Mouse (Mus musculus) stomach, embryonic 16.5 days (tissue): Measurements from ENCODE around the gene Prkaa2. TPM values are rescaled to one million over a fixed set of nuclear protein-coding genes. Genes with fewer than 3 reads are reported as not detected.

Experiments used
- ATAC-seq: fragments of 200-750 bp; cut with Nextera tagmentation; 2 replicates; pipeline ENCODE4 v1.8.0; 2017; ENCODE audit warnings: moderate number of reproducible peaks, moderate TSS enrichment; ENCODE audit not compliant: insufficient read depth, low FRiP score
- H3K27ac ChIP-seq: fragments of 300-500 bp; sonication (generic); 2 replicates; pipeline ENCODE4 v1.5.1; 2014; ENCODE audit warnings: low read length
- H3K27me3 ChIP-seq: fragments of 300-500 bp; sonication (generic); 2 replicates; pipeline ENCODE4 v1.6.1; 2014; ENCODE audit warnings: low read length, control low read depth, mixed read lengths; ENCODE audit not compliant: control insufficient read depth, insufficient read depth
- H3K36me3 ChIP-seq: fragments of 300-500 bp; sonication (generic); 2 replicates; pipeline ENCODE4 v1.6.1; 2014; ENCODE audit warnings: low read length; ENCODE audit not compliant: control insufficient read depth, insufficient read depth
- H3K4me1 ChIP-seq: fragments of 300-500 bp; sonication (generic); 2 replicates; pipeline ENCODE4 v1.6.1; 2014; ENCODE audit warnings: low read length, control low read depth, mixed read lengths; ENCODE audit not compliant: control insufficient read depth, insufficient read depth
- H3K4me2 ChIP-seq: fragments of 300-500 bp; sonication (generic); 2 replicates; pipeline ENCODE4 v1.6.1; 2014; ENCODE audit warnings: low read depth, low read length, mixed read lengths
- H3K4me3 ChIP-seq: fragments of 300-500 bp; sonication (generic); replicated peaks from 2 replicates; pipeline ENCODE4 v1.5.1; 2014; ENCODE audit warnings: mild to moderate bottlenecking, low read length
- H3K9ac ChIP-seq: fragments of 300-500 bp; sonication (generic); 2 replicates; pipeline ENCODE4 v1.6.1; 2014; ENCODE audit warnings: low read length
- H3K9me3 ChIP-seq: fragments of 300-500 bp; sonication (generic); replicated peaks from 2 replicates; pipeline ENCODE4 v1.6.1; 2016; ENCODE audit warnings: low read length, control low read depth; ENCODE audit not compliant: control insufficient read depth
- WGBS: fragments of 180-500 bp; shearing (Covaris S2); extraction: QIAGEN DNeasy Blood & Tissue Kit; methylation state at CpG from one replicate; pipeline ENCODE4 v1.1.7; 2014; 5-methylcytosine and 5-hydroxymethylcytosine counted together
- polyA plus RNA-seq: library from polyadenylated mRNA; unstranded; fragments of >200 nt; fragmentation: Nextera tagmentation; extraction: Ambion mirVana; gene quantifications from 2 replicates; pipeline ENCODE4 v1.2.1, GENCODE M21; 2015

The Prkaa2 gene
- polyA plus RNA-seq: 2.5 and 3.0 TPM in 2 replicates

DNA sequence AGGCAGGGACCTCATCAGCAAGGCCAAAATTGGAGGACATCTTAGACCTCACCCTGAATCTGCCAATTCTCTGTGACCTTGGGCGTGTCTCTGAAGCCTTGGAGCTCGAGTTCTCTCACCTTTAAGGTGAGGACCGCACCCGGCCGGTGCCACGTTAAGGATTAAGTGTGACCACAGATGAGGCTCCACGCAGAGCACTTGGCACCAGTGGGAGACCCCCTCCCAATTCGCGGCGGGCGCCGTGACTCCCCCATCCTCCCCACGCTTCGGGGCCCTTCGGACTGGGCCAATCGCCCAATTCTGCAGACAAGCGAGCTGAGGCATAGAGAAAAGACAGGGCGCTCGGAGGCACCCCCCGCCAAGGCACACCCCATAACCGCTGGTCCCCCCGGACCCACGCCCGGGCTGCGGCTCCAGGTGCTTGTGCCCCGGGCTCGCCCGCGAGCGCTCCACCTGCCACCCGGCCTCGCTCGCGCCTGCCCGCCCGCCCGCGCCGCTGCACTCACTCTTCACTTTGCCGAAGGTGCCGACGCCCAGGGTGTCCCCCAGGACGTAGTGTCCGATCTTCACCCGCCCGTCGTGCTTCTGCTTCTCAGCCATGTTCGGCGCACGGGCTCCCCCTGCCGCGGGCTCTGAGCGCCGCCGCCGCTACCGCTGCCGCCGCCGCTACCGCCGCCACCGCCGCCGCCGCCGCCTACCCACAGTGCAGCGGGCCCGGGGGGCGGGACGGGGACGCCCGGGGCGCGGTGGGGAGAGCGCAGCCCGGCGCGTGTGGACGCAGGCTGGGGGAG lies at the start of gene Prkaa2:
Prkaa2 (minus strand) TSS at position 692 of the 791 bp plus-strand sequence.
- Histone ChIP-seq H3K27ac (no peak within 1 kb of the TSS; the same call in 1 of the 2 replicates), H3K4me1 (peaks cover 11% of the 10 kb centered on the region; the same call in 1 of the 2 replicates), H3K9me3 (no peaks in the 10 kb centered on the region), H3K27me3 (no peaks in the 10 kb centered on the region), H3K4me3 (peak within 1 kb of the TSS; percentile 65), H3K36me3 (no peaks in the 10 kb centered on the region), H3K9ac (peak within 1 kb of the TSS; percentile 83), H3K4me2 (peak within 1 kb of the TSS; percentile 95)
- 1% methylated on average over 80 of the region's 80 CpGs for WGBS
- peak; percentile 89 for ATAC-seq

DNA sequence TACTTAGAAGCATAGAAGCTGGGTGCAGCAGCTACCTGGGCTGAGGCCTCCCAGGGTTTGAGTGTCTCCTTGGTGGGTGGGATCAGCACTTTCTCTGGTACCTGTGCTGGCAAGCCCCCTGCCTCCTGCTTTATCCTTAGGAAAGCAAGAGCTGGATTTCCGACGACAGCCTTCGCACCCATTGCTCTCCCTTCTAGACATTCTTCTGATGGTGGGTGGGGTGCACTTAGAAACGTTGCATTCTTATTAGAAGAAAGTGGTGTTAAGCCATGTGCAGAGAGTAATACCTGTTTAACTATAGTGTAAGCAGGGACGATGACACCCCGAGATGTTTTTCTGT lies 49.8 kb upstream of the Prkaa2 start:
- Histone ChIP-seq H3K36me3 (no peaks in the 10 kb centered on the region), H3K27me3 (no peaks in the 10 kb centered on the region), H3K9ac (peak overlapping the region; percentile 94), H3K9me3 (no peaks in the 10 kb centered on the region), H3K4me3 (peak overlapping the region; percentile 89), H3K4me1 (peaks cover 12% of the 10 kb centered on the region), H3K4me2 (peak overlapping the region; percentile 61), H3K27ac (no peak overlapping the region)
- ATAC-seq: no peak
- WGBS: 21% methylated on average over 6 of the region's 6 CpGs

DNA sequence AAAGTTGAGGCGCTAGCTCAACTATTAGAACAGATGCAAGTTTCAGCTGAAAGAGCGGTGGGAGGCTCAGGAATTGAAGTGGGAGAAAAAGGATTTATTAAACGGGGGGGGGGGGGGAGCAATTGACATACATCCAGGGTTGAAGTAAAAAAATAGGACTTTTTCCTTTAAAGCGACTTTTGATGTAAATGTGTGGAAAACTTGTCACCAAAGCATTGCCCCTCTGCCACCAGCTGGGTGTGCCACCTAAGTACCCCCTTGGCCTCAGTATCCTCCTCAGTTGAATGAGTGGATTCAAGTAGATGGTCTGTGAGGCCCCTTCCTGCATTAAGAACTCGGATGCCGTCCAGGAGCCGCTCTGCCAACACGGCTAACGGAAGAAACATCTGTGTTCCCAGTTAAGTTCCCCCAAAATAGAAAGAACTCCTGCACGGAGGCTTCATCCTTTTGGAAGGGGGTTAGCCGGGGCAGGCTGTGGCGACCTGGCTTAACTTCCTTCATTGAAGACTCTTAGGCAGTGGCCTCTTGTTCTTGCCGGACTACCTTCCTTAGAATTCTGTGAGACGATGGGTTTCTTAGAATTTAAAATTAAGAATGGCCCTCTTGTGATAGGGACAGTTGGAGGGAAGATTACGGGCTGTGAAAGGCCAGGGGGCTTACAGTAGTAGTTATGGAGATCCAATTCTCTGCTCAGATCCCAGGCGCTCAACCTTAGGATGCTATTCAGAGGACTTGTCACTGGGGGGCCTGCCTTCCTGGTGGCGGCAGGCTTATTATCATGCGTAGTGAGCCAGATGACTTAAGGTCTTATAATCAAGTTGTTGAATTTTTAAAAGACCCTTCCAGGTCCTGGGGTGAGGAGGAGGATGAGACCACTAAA lies 49.2 kb upstream of the Prkaa2 start:
- no peak for ATAC-seq
- Histone ChIP-seq H3K4me1 (peaks cover 9% of the 10 kb centered on the region), H3K9me3 (no peaks in the 10 kb centered on the region), H3K9ac (peak overlapping the region; percentile 94), H3K27ac (peak overlapping the region; percentile 98), H3K27me3 (no peaks in the 10 kb centered on the region), H3K36me3 (no peaks in the 10 kb centered on the region), H3K4me3 (peak overlapping the region; percentile 89), H3K4me2 (peak overlapping the region; percentile 61)
- WGBS: 5% methylated on average over 18 of the region's 18 CpGs

DNA sequence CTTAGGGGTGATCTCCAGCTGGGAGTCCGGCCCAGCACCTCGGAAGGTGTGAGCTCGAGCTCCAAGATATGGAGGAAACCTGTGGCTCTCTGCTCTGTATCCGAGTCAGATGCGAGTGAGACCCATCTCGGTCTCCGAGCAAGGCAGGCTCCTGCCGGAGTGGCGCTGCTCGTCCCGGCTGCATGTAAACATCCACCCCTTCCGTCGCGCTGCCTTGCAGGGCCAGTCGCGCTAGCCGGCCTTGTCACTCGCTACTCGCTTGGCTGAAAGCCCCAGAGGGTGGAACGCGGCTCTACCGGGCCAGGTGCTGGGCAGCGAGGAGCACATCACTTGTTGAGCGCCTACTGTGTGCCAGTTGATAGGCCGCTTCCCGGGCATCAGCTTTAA lies 48.5 kb upstream of the Prkaa2 start:
- peak; percentile 74 for ATAC-seq
- no peaks in the 10 kb centered on the region for H3K36me3 ChIP-seq
- no peaks in the 10 kb centered on the region for H3K9me3 ChIP-seq
- H3K4me1 ChIP-seq: peaks cover 5% of the 10 kb centered on the region
- H3K9ac ChIP-seq: peak overlapping the region; percentile 94
- H3K4me3 ChIP-seq: peak overlapping the region; percentile 89
- H3K27me3 ChIP-seq: no peaks in the 10 kb centered on the region
- peak overlapping the region; percentile 98 for H3K27ac ChIP-seq
- peak overlapping the region; percentile 61 for H3K4me2 ChIP-seq
- WGBS: 0% methylated on average over 26 of the region's 26 CpGs

DNA sequence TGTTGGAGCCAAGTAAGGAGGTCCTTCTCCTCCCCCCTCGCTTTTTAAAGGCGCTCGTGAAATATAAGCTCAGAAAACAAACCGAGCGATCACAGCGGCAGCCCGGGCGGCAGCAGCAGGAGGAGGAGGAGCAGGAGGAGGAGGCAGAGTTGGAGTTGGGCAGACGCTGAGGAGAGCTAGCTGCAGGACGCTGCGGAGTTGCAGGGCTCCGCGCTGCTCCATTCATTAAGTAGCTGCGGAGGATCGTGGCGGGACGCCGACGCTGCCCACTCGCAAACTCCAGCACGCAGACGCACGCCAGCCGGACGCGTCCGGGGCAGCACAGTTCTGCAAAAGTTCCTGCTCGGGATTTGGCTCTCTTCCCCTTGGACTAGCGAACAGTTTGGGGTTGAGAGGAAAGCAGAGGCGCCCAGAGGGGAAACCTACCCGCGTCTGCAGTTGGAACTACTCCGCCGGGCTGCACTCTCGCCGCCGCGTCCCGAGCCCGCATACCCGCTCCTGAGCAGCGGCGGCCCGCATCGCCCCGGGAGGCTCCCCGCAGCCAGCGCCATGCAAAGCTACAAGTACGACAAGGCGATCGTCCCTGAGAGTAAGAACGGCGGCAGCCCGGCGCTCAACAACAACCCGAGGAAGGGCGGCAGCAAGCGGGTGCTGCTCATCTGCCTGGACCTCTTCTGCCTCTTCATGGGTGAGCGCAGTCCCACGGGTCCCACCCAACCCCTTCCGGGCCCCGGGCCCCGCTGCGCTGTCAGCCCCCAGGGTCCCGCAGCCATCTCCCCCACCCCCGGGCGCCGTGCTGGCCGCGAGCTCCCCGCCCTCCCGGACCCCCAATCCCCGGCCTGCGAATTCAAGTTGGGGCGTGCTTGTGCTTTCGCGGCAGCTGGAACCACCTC lies 47.8 kb upstream of the Prkaa2 start, which contains the start of gene Plpp3:
Plpp3 (plus strand) TSS at position 72 of the 893 bp plus-strand sequence.
- no peaks in the 10 kb centered on the region for H3K27me3 ChIP-seq
- no peaks in the 10 kb centered on the region for H3K9me3 ChIP-seq
- no peaks in the 10 kb centered on the region for H3K36me3 ChIP-seq
- peak within 1 kb of the TSS; percentile 98 for H3K27ac ChIP-seq
- peak within 1 kb of the TSS; percentile 94 for H3K9ac ChIP-seq
- peak within 1 kb of the TSS; percentile 61 for H3K4me2 ChIP-seq
- under 1% methylated on average over 77 of the region's 77 CpGs for WGBS
- peak; percentile 91 for ATAC-seq
- peaks cover 5% of the 10 kb centered on the region for H3K4me1 ChIP-seq
- peak within 1 kb of the TSS; percentile 89 for H3K4me3 ChIP-seq

DNA sequence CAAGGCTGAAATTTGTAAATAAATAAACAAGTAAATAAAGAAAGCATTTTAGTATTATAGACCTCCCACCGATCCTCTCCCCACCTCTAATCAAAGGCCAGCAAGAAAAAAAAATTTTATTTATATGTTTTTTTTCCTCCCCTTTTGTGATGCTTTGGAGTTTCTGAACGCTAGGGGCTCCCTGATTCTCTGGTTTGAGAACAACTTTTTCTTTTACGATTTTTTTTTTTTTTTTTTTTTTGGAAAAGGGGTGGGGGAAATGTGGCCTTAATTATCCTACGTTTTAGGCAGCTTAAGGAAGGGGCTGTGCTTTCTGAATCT lies 47.2 kb upstream of the Prkaa2 start:
- Histone ChIP-seq H3K9me3 (no peaks in the 10 kb centered on the region), H3K27me3 (no peaks in the 10 kb centered on the region), H3K4me1 (peaks cover 5% of the 10 kb centered on the region), H3K4me2 (peak overlapping the region; percentile 61), H3K27ac (peak overlapping the region; percentile 98), H3K36me3 (no peaks in the 10 kb centered on the region), H3K4me3 (peak overlapping the region; percentile 89), H3K9ac (peak overlapping the region; percentile 94)
- WGBS: under 1% methylated on average over 4 of the region's 4 CpGs
- no peak for ATAC-seq

DNA sequence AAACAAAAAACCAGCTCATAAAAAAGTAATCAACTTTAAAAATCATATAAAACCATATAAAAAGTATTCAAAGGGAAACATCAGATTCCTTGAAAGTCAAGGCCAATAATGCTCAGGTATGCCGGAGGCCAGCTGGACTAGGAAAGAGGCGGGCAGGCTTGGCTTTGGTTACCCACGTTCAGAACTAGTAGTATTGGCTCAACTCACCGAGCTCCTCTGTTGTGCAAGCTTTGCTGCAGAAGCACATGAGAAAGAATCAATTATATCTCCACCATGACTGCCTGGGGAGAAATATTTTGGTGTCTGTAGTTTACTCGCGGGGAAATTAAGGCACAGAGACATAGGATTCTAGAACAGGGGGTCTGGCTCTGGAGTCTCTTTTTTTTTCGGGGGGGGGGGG lies 46.6 kb upstream of the Prkaa2 start:
- H3K9me3 ChIP-seq: no peaks in the 10 kb centered on the region
- no peak overlapping the region for H3K4me3 ChIP-seq
- no peaks in the 10 kb centered on the region for H3K27me3 ChIP-seq
- H3K4me1 ChIP-seq: peaks cover 5% of the 10 kb centered on the region
- WGBS: 71% methylated on average over 7 of the region's 7 CpGs
- no peak overlapping the region for H3K27ac ChIP-seq
- no peak for ATAC-seq
- H3K9ac ChIP-seq: no peak overlapping the region
- H3K36me3 ChIP-seq: no peaks in the 10 kb centered on the region
- no peak overlapping the region for H3K4me2 ChIP-seq

DNA sequence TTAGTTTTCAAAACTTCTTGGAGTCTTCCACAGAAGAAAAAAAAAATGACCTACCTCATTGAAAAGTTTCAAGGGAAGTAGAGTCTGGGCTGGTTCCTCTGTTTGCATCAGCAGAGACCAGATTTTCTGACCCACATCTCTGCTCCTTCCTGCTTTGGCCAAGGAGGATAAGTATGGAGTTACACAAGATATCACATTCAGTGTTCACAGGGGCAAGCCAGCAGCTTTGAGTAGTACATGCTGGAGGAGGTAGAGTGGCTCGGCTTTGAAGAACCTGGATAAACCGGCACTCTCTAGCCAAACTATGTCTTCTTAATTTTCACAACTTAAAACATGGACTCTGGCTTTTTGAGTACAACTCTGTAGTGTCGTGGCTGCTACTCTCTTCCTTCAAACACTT lies 43.5 kb upstream of the Prkaa2 start:
- Histone ChIP-seq H3K4me1 (no peaks in the 10 kb centered on the region), H3K4me3 (no peak overlapping the region), H3K9me3 (no peaks in the 10 kb centered on the region), H3K27me3 (no peaks in the 10 kb centered on the region), H3K4me2 (no peak overlapping the region), H3K27ac (no peak overlapping the region), H3K9ac (no peak overlapping the region), H3K36me3 (no peaks in the 10 kb centered on the region)
- ATAC-seq: no peak
- 77% methylated on average over 3 of the region's 3 CpGs for WGBS
